ENCODE assay signal across 22 mouse cellular contexts in the genomic region with DNA sequence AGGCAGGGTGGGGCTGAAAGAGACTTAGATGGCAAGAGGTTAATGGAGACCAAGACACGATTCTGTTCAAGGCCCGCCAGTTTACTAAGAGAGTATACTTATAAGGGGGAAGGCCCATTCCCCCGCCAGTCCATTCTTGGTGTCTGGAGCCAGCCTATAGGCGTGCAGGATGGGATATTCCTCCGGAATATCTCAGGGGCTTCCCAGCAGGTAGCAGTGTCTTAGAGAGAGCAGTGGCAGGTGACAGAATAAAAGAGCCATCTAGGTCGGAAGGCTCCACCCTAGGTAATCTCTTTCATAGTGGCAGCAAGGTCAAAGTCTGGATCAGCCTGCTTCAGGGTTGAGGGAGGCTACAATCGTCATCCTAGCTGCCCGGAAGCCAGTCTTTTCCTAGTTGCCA.
DNase-seq lines count a peak whose midpoint lies in the region; TF ChIP-seq lines count a peak whose summit lies in the region.
"Had no signal": no experiment of that assay in that cellular context is flagged by ENCODE, and none has a peak within 500 bp of the region (broad histone marks: within the 10 kb centered on the region; RNA-seq: fewer than 3 reads in every experiment).

No protein-coding gene starts in this region.

- H3K27ac ChIP-seq in heart, adult 2 months: no peak overlapping the region
- H3K27ac ChIP-seq: embryonic facial prominence, embryonic 13.5 days; embryonic facial prominence, embryonic 15.5 days; forebrain, embryonic 10.5 days; forebrain, embryonic 12.5 days had no signal

- DNase-seq in heart, adult 11 months: peak; percentile 83
- DNase-seq in heart, adult 2 months: no peak
- DNase-seq in ES-CJ7 (ENCODE audit: low read depth, low spot score): peak; percentile 69
- peak; percentile 1 for DNase-seq in WW6 (ENCODE audit: low read depth, low spot score)
- no peak for DNase-seq in lung, adult 2 months
- DNase-seq in urinary bladder, postnatal 25 days (ENCODE audit: low spot score): no peak
- DNase-seq: adrenal gland, adult 8-10 months; adrenal gland, postnatal 14 days; adrenal gland, postnatal 36 days; B cell, adult 2 months; cerebellum, adult 11-12 months; cerebellum, adult 2 months; cerebellum, adult 9-10 months; cerebellum, postnatal 10 days; cerebellum, postnatal 36 days; embryo, embryonic 11 days had no signal

- H3K27me3 ChIP-seq in heart, adult 2 months (ENCODE audit: control insufficient read depth, insufficient read depth, low read length): no peaks in the 10 kb centered on the region
- H3K27me3 ChIP-seq: CH12.LX; embryonic facial prominence, embryonic 13.5 days; embryonic facial prominence, embryonic 15.5 days; forebrain, embryonic 12.5 days had no signal

- no peak overlapping the region for H3K4me3 ChIP-seq in heart, adult 2 months
- no peak overlapping the region for H3K4me3 ChIP-seq in lung, adult 2 months (replicated peaks; ENCODE audit: extremely low read depth, low read depth, low read length)
- H3K4me3 ChIP-seq: embryonic facial prominence, embryonic 13.5 days; embryonic facial prominence, embryonic 15.5 days; erythroblast, embryonic 14.5 days; forebrain, embryonic 10.5 days; forebrain, embryonic 12.5 days had no signal

- intact Hi-C loops in heart, adult 2 months (cut with DNase I): no loop called here

- no peaks in the 10 kb centered on the region for H3K79me2 ChIP-seq in heart, adult 2 months (replicated peaks; ENCODE audit: control insufficient read depth, insufficient read depth, low read length)

- no peaks in the 10 kb centered on the region for H3K36me3 ChIP-seq in heart, adult 2 months (ENCODE audit: control insufficient read depth, insufficient read depth, low read length)
- H3K36me3 ChIP-seq: embryonic facial prominence, embryonic 13.5 days; embryonic facial prominence, embryonic 15.5 days; forebrain, embryonic 10.5 days; forebrain, embryonic 12.5 days had no signal

- TF ChIP-seq POLR2A in heart, adult 2 months (IDR thresholded peaks at IDR 0.05; ENCODE audit: insufficient read depth, low read depth, low read length): no peak
- no peak for TF ChIP-seq POLR2A in lung, adult 2 months (IDR thresholded peaks at IDR 0.05; ENCODE audit: borderline replicate concordance, extremely low read depth, low read depth, low read length)

- WGBS in heart, adult 2 months: 78% methylated on average over 8 of the region's 8 CpGs
- 85% methylated on average over 8 of the region's 8 CpGs for WGBS in lung, adult 2 months

- no peak for TF ChIP-seq CTCF in heart, adult 2 months (IDR thresholded peaks at IDR 0.05)
- TF ChIP-seq CTCF in lung, adult 2 months (IDR thresholded peaks at IDR 0.05; ENCODE audit: insufficient read depth, low read length): no peak

- no peak overlapping the region for H3K9ac ChIP-seq in heart, adult 2 months (ENCODE audit: low read depth, low read length)
- H3K9ac ChIP-seq: embryonic facial prominence, embryonic 13.5 days; embryonic facial prominence, embryonic 15.5 days; forebrain, embryonic 12.5 days had no signal

- H3K4me1 ChIP-seq in heart, adult 2 months (ENCODE audit: control insufficient read depth, insufficient read depth, low read length): no peaks in the 10 kb centered on the region
- H3K4me1 ChIP-seq in lung, adult 2 months (ENCODE audit: control insufficient read depth, insufficient read depth, low read length): no peaks in the 10 kb centered on the region

- no peak for TF ChIP-seq EP300 in heart, adult 2 months (IDR thresholded peaks at IDR 0.05; ENCODE audit: insufficient read depth, low read depth, low read length)

Comparison
In these comparisons a context has a peak if more than half of its experiments do, and no peak if none do; other contexts are left out.
1. DNase-seq: peak in heart, adult 11 months (single experiment), ES-CJ7 (single experiment) and WW6 (single experiment); none in heart, adult 2 months (0 of 2), lung, adult 2 months (single experiment) and urinary bladder, postnatal 25 days (single experiment).